Mouse (Mus musculus) embryo, embryonic 9.5 days (tissue): ENCODE results near the gene Krtap9-5.

Experiments used
- DNase-seq: peaks from one replicate; pipeline ENCODE4 v3.0.0-alpha.2; 2017; ENCODE audit errors: extremely low spot score

Krtap9-5 gene

GRCm38 (mm10) chr11:99948175-99948574 lies at the start of gene Krtap9-5:
Krtap9-5 (plus strand) TSS chr11:99948475.
- no peak for DNase-seq

GRCm38 (mm10) chr11:99907620-99908019 lies 40.7 kb upstream of the Krtap9-5 start, which contains the start of gene Krtap31-1:
Krtap31-1 (plus strand) TSS chr11:99907920.
- no peak for DNase-seq

GRCm38 (mm10) chr11:99914451-99914850 lies 33.8 kb upstream of the Krtap9-5 start, which contains the start of gene Gm11565:
Gm11565 (plus strand) TSS chr11:99914751.
- DNase-seq = no peak

GRCm38 (mm10) chr11:99935991-99936390 lies 12.3 kb upstream of the Krtap9-5 start, which contains the start of gene Krtap31-2:
Krtap31-2 (plus strand) TSS chr11:99936291.
- no peak for DNase-seq

GRCm38 (mm10) chr11:99937751-99938264 lies 10.5 kb upstream of the Krtap9-5 start:
- no peak for DNase-seq

- no peak for DNase-seq
Measured at GRCm38 (mm10) chr11:99964213-99964612, 15.9 kb downstream of the Krtap9-5 start.

- peak; percentile 5 for DNase-seq
Measured at GRCm38 (mm10) chr11:99965961-99966360, 17.7 kb downstream of the Krtap9-5 start.

GRCm38 (mm10) chr11:99978953-99979352 lies 30.7 kb downstream of the Krtap9-5 start, which contains the start of gene Krtap29-1:
Krtap29-1 (minus strand) TSS chr11:99979053.
- no peak for DNase-seq

GRCm38 (mm10) chr11:99982731-99983130 lies 34.5 kb downstream of the Krtap9-5 start:
- no peak for DNase-seq

GRCm38 (mm10) chr11:99983442-99983841 lies 35.2 kb downstream of the Krtap9-5 start:
- no peak for DNase-seq

- no peak for DNase-seq
Measured at GRCm38 (mm10) chr11:99985291-99986092, 37.2 kb downstream of the Krtap9-5 start.

- DNase-seq = no peak
Measured at GRCm38 (mm10) chr11:99986180-99986647, 37.9 kb downstream of the Krtap9-5 start, which contains the start of gene Krtap16-1. Krtap16-1 (minus strand) TSS chr11:99986597.

- no peak for DNase-seq
Measured at GRCm38 (mm10) chr11:99988530-99988929, 40.3 kb downstream of the Krtap9-5 start.

GRCm38 (mm10) chr11:99989881-99990405 lies 41.7 kb downstream of the Krtap9-5 start:
- no peak for DNase-seq

- DNase-seq = no peak
Measured at GRCm38 (mm10) chr11:99990571-99990970, 42.3 kb downstream of the Krtap9-5 start.

- DNase-seq = no peak
Measured at GRCm38 (mm10) chr11:99993620-99994383, 45.5 kb downstream of the Krtap9-5 start, which contains the start of gene Krtap17-1. Krtap17-1 (minus strand) TSS chr11:99993994.

GRCm38 (mm10) chr11:99994384-99994661 lies 46.0 kb downstream of the Krtap9-5 start:
- no peak for DNase-seq

- DNase-seq = no peak
Measured at GRCm38 (mm10) chr11:99999091-99999490, 50.8 kb downstream of the Krtap9-5 start.
